Mouse (Mus musculus): ENCODE data around the gene Prss43. TPM values are rescaled to one million over a fixed set of nuclear protein-coding genes. Genes with fewer than 3 reads are reported as not detected.
A peak's percentile ranks its signal among the peaks of the same experiment; 100 is the strongest.

The Prss43 gene
- polyA plus RNA-seq, 1 experiment from 2014 or later: not detected

DNA sequence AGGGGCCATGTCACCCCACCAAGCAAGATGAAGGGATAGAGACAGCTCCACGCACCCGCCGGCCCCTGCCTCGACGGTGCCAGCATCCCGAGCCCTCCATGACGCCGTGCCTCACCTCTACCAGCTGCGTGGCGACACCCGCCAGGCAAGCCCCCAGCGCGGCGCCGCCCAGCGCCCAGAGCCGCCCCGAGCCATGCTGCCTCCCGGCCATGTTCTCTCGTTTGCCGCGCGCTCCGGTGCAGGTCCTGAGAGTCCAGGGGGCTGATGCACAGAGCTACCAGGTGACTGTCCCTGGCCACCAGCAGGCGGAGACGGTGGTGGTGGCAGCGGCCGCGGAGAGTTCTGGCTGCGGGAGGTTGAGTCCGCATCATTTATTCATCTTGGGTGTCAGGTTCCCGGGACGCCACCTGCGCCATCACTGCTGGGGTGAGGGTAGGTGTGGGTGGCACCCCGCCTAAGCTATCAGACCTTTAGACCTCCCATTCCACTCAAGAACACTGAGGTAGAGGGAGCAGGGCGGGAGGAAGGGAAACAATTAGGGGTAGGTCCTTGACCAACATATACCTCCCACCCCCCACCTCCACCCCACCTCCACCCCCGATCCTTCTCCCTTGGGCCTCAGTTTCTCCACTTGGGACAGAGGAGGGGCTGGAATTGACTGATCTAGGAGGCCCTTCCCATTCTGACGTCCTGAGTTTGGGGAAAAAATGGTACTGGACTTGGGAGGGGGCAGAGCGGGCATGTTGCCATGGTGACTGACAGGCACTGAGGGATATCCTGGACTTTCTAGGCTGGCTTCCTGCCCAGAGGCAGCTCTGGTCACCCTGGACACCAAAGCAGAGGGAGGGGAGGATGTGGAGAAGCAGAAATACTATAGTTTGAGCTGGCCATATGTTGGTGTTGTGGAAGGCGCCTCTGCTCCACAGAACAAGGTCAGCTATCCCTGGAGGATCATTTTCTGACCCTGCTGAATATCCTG, 47.5 kb downstream of the Prss43 start:
- WGBS: 10% methylated on average over 40 of the region's 40 CpGs
- H3K4me3 ChIP-seq: peak overlapping the region; percentile 24
- ATAC-seq (ENCODE audit: insufficient number of reproducible peaks, low FRiP score): 0 out of 2 replicates have a peak, but pooled peaks have one; percentile 30
- no peaks in the 10 kb centered on the region for H3K36me3 ChIP-seq
- peaks cover 54% of the 10 kb centered on the region for H3K27me3 ChIP-seq (replicated peaks)
- no peaks in the 10 kb centered on the region for H3K9me3 ChIP-seq (replicated peaks)
- H3K27ac ChIP-seq (ENCODE audit: poor library complexity, severe bottlenecking): no peak overlapping the region
- peak overlapping the region; percentile 36 for H3K9ac ChIP-seq
- H3K4me1 ChIP-seq (replicated peaks): peaks cover 24% of the 10 kb centered on the region
- peak overlapping the region; percentile 64 for H3K4me2 ChIP-seq

DNA sequence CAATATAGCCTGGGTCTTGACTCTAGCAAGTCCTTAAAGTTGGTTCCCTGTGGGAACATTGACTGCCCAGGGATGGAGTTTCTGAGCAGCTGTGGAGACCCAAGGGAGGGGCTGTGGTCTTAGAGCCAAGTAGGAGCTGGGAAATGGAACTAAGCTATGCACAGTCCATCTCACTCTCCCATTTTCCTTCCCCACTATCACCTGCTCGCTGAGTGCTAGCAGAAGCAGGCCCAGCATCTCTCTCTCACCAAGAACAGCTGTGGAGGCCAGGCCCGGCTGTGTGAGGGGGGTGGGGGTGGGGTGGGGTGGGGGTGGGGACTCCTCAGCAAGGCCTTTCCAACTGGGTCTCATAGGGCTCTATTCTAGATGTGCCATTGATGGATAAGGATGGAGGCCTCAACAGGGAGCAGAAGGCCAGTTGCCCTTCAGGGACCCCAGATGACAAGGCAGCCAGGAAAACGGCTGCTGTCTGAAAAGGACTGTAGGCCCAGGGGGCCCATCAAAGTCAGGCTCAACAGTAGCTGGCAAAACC, 48.2 kb downstream of the Prss43 start:
- H3K27ac ChIP-seq (ENCODE audit: poor library complexity, severe bottlenecking): no peak overlapping the region
- 20% methylated on average over 3 of the region's 3 CpGs for WGBS
- H3K36me3 ChIP-seq: no peaks in the 10 kb centered on the region
- peaks cover 59% of the 10 kb centered on the region for H3K27me3 ChIP-seq (replicated peaks)
- H3K9ac ChIP-seq: no peak overlapping the region
- no peak for ATAC-seq (ENCODE audit: insufficient number of reproducible peaks, low FRiP score)
- no peak overlapping the region for H3K4me2 ChIP-seq
- H3K4me3 ChIP-seq: no peak overlapping the region
- H3K9me3 ChIP-seq (replicated peaks): no peaks in the 10 kb centered on the region
- peaks cover 32% of the 10 kb centered on the region for H3K4me1 ChIP-seq (replicated peaks)

DNA sequence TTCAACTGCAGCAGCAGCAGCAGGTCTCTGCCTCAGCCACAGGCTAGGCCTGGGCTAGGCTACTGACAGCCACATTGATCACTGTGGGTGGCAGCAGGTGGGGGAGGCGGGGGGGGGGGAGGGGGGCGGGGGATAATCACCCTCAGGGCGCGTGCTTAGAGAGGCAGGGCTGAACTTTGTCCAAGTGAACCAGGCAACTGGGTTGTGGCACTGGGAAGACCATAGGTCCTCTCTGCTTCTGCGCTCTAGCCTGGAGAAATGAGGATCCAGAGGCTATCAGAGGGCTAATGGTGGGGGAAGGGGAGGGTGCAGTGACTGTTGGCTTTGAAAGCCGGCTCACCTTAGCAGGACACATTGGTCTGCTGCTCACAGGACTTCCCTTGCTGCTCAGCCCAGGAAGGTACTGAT, 48.8 kb downstream of the Prss43 start:
- Histone ChIP-seq H3K27me3 (replicated peaks) (peaks cover 65% of the 10 kb centered on the region), H3K9ac (no peak overlapping the region), H3K4me3 (no peak overlapping the region), H3K4me2 (no peak overlapping the region), H3K36me3 (no peaks in the 10 kb centered on the region), H3K9me3 (replicated peaks) (no peaks in the 10 kb centered on the region), H3K4me1 (replicated peaks) (peaks cover 34% of the 10 kb centered on the region), H3K27ac (ENCODE audit: poor library complexity, severe bottlenecking) (no peak overlapping the region)
- ATAC-seq (ENCODE audit: insufficient number of reproducible peaks, low FRiP score): no peak
- WGBS: 27% methylated on average over 4 of the region's 6 CpGs

DNA sequence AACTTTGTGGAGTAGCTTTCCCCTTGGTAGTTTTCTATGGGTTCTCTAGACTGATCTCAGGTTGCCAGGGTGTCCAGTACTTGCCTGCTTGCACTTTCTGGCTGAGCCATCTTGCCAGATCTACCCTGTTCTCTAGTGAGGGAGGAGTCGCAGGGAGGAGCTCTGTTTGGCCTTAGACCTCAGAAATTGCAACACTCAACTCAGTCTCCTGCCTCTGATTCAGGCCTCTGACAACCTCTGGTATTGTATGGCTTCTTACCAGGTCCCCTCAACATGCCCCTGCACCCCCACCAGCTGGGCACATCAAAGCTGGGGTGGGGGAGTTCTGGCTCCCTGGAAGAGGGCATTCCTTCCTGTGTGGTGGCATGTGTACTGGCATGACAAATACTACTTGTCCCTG, 50.9 kb downstream of the Prss43 start:
- H3K9me3 ChIP-seq (replicated peaks): no peaks in the 10 kb centered on the region
- H3K9ac ChIP-seq: no peak overlapping the region
- no peaks in the 10 kb centered on the region for H3K36me3 ChIP-seq
- no peak overlapping the region for H3K4me3 ChIP-seq
- H3K27ac ChIP-seq (ENCODE audit: poor library complexity, severe bottlenecking): no peak overlapping the region
- no peak for ATAC-seq (ENCODE audit: insufficient number of reproducible peaks, low FRiP score)
- peaks cover 39% of the 10 kb centered on the region for H3K4me1 ChIP-seq (replicated peaks)
- H3K27me3 ChIP-seq (replicated peaks): peaks cover 76% of the 10 kb centered on the region
- no peak overlapping the region for H3K4me2 ChIP-seq
- 81% methylated on average over 1 of the region's 1 CpGs for WGBS

DNA sequence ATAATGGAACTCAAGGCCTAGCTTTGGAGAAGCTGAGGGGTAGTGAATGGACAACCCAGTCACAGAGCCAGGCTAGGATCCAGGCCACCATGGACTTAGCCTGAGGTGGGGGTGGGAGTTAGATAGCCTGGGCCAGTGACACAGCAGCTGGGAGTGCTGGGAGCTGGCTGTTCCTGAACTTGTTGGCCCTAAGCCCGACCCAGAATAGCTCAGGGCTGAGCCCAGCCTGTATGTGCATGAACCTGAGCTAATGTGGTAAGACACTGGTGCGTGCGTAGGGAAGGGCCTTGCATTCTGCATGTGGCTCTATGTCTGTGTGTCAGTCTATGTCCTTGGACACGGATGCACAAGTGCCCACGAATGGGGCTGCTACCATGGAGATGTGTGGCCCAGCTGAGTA, 51.4 kb downstream of the Prss43 start:
- H3K4me1 ChIP-seq (replicated peaks): peaks cover 39% of the 10 kb centered on the region
- 72% methylated on average over 5 of the region's 5 CpGs for whole genome bisulfite sequencing
- H3K27ac ChIP-seq (ENCODE audit: poor library complexity, severe bottlenecking): no peak overlapping the region
- peaks cover 71% of the 10 kb centered on the region for H3K27me3 ChIP-seq (replicated peaks)
- H3K4me3 ChIP-seq: no peak overlapping the region
- no peak overlapping the region for H3K4me2 ChIP-seq
- no peaks in the 10 kb centered on the region for H3K9me3 ChIP-seq (replicated peaks)
- ATAC-seq (ENCODE audit: insufficient number of reproducible peaks, low FRiP score): no peak
- no peaks in the 10 kb centered on the region for H3K36me3 ChIP-seq
- no peak overlapping the region for H3K9ac ChIP-seq

DNA sequence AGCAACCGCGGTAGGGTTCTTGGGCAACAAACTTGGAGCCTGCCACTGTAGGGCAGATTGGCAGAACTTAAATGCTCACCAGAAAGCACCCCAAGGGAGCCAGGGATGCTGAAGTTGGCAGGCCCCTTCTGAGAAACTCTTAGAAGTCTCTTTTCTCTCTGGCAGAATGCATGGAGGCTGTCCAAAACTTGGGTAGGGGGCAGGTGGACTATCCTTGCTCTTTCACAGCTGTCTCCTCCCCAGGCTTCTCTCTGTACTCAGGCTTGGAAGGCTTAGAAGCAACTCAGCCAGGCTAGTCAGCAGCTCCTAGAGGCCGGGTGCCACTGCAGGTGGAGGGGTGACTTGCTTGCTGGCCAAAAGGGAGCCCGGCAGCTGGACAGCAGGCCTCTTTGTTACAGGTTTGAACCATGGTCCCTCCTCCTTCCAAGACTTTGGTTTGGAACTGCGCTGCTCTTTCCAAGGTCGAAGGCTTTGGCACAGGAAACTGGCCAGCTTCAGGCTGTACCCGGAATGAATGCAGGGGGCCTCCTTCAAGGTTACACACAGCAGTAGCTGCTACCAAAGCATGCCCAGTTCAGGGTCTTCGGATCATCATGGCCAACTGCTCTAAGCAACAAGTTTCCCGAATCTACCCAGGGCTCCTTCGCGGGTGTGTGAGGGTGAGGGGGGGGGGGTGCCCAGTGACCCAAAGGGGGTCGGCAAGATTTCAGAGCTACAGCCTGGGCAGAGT, 52.9 kb downstream of the Prss43 start, which contains the start of gene Als2cl:
TSS of gene Als2cl (plus strand) at position 680 of the 730 bp plus-strand sequence.
- whole genome bisulfite sequencing: 16% methylated on average over 12 of the region's 12 CpGs
- Histone ChIP-seq H3K9ac (peak within 1 kb of the TSS; percentile 67), H3K4me2 (peak within 1 kb of the TSS; percentile 99), H3K4me1 (replicated peaks) (peaks cover 30% of the 10 kb centered on the region), H3K27me3 (replicated peaks) (peaks cover 63% of the 10 kb centered on the region), H3K27ac (ENCODE audit: poor library complexity, severe bottlenecking) (no peak within 1 kb of the TSS), H3K36me3 (no peaks in the 10 kb centered on the region), H3K4me3 (peak within 1 kb of the TSS; percentile 72), H3K9me3 (replicated peaks) (no peaks in the 10 kb centered on the region)
- no peak for ATAC-seq (ENCODE audit: insufficient number of reproducible peaks, low FRiP score)

DNA sequence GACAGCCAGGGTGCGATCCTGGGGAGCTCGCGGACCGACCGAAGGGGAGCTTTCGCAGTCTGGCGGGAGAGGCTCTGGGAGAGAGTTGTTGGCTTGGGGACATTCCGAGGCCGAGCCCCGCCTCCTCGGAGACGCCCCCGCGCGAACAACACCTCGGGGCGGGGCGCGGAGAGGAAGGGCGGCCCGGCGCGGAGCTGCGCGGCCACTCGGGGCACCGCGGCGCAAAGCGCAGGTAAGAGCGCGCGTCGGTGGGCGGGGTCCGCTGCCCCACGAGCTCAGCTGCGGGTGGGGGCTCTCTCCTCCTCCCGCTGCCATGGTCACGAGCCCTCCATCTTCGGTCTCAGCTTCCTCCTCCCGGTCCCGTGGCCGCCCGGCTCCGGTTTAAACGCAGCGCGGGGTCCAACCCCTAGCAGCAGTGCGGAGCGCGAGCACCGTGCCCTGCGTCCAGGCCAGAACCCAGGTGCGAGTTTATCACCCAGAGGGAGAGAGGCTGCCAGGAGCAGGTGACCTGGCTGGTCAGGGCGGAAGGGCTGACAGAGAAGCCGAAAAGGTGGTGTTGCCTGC, 53.6 kb downstream of the Prss43 start, which contains the start of gene Tmie:
TSS of gene Tmie (minus strand) at position 116 of the 564 bp plus-strand sequence.
- H3K36me3 ChIP-seq: no peaks in the 10 kb centered on the region
- peaks cover 63% of the 10 kb centered on the region for H3K27me3 ChIP-seq (replicated peaks)
- peak; percentile 31 for ATAC-seq (ENCODE audit: insufficient number of reproducible peaks, low FRiP score)
- H3K4me2 ChIP-seq: peak within 1 kb of the TSS; percentile 99
- peak within 1 kb of the TSS; percentile 72 for H3K4me3 ChIP-seq
- no peaks in the 10 kb centered on the region for H3K9me3 ChIP-seq (replicated peaks)
- under 1% methylated on average over 56 of the region's 57 CpGs for WGBS
- no peak within 1 kb of the TSS for H3K27ac ChIP-seq (ENCODE audit: poor library complexity, severe bottlenecking)
- peaks cover 26% of the 10 kb centered on the region for H3K4me1 ChIP-seq (replicated peaks)
- peak within 1 kb of the TSS; percentile 67 for H3K9ac ChIP-seq

DNA sequence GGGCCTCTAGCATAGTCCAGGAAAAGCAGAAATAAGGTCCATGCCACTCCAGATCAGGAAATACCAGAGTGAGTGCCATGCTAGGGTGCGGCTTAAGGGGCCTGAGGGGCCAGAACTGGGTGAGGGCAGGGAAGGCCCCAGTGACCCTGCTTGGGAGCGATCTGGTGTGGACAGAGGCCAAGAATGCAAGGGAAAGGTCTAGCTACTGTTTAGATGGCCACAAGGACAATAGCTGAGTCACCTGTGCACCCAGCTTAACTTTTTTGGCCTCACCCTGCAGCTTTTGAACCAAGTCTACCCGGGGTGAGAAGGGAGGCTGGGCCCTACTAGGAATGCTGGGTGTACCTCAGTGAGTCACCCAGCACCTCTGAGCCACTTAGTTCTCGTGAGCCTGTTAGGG, 54.3 kb downstream of the Prss43 start:
- Histone ChIP-seq H3K4me1 (replicated peaks) (peaks cover 26% of the 10 kb centered on the region), H3K9ac (peak overlapping the region; percentile 67; the same call in 1 of the 2 replicates), H3K36me3 (no peaks in the 10 kb centered on the region), H3K4me3 (peak overlapping the region; percentile 72; the same call in 1 of the 2 replicates), H3K9me3 (replicated peaks) (no peaks in the 10 kb centered on the region), H3K27me3 (replicated peaks) (peaks cover 65% of the 10 kb centered on the region), H3K4me2 (peak overlapping the region; percentile 99), H3K27ac (ENCODE audit: poor library complexity, severe bottlenecking) (no peak overlapping the region)
- WGBS: 72% methylated on average over 4 of the region's 4 CpGs
- no peak for ATAC-seq (ENCODE audit: insufficient number of reproducible peaks, low FRiP score)

All from heart, embryonic 12.5 days (tissue).